Mouse (Mus musculus) neutrophil, adult 83 days (primary cell): ENCODE measurements around the gene Mpeg1. TPM values are rescaled to one million over a fixed set of nuclear protein-coding genes. Genes with fewer than 3 reads are reported as not detected.

Experiments
- total RNA-seq, 2 experiments: library from RNA; stranded (reverse); gene quantifications; one replicate each; pipeline ENCODE4 v1.2.4; 2023

The Mpeg1 gene
- total RNA-seq, result 100 to 1,000 TPM; 738 to 792 TPM

DNA sequence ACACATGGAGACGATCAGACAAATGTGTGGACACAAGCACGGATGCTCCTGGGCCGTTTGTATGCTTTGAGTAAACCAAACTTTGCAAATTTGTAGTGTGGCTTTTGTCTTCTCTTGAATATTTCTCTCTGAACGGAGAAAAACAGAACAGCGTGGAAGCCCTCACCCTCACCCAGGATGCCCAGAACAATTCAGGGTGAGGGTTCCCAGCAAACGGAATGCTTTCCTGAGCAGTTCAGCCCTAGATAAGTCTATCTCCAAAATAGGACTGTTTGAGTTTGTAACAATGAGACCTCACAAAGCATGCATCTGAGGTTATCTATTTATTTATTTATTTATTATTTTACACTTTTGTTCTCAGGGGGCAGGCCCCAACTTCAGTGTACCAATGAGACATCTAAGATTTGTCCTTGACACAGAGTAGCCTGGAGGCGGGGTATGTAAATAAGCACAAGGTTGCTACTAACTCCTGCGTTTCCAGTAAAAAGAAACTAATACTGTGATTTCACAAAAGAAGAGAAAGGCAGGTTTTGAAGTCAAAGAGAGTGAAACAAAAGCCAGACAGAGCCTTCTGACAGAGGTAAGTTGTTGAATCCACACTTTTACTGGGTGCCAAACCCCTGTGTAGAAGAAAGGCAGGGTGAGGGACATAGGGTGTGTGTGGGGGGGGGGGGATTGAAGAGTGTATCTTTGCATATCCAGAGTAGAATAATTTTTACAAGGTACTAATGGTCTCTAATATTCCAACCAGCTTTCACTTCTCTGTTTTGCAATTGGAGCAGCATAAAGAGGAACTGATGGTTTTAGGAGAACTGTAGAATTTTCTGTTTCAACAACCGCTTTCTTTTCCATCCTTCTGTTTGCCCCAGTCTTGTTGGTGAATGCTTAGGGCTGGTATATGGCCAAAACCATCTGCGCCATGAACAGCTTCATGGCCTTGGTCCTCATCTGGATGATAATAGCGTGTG lies at the start of gene Mpeg1:
Gene Mpeg1 (plus strand): TSS at position 498 of the 968 bp plus-strand sequence.

DNA sequence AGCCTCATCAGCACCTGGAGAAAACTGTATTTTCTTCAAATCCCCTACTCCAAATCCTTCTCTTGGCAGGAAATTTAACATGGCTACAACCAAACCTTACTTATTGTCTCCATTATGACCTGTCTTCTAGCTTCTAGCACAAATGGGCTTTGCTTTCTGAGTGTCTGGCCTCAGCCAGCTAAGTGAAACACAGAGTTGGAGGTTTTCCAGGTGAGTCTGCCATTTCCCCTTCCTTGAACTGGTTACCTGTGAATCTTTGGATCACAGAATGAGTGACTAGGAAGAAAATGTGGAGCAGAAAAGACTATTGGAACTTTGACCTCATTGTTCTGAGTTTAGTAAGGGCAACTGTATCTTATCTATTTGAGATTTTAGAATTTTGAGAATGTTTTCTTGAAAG lies 43.2 kb upstream of the Mpeg1 start, which contains the start of gene Olfr1441:
Gene Olfr1441 (plus strand): TSS at position 73 of the 400 bp plus-strand sequence.

DNA sequence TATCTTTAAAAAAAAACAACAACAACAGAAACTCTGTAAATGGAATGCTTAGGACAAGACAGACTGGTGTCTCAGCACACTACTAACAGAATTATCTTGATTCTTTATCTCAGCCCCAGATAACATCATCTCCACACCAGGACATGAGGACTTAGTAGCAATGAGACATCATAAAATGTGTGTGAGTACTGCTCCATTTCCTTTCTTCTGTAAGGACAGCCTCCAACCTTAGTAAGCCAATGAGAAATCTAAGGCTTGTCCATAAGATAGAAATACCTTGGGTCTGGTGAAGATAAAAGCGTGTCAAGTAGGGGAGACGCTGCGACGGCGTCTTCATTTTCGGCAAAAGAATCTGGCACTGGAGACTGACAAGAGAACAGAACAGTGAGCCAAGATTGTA lies 33.0 kb upstream of the Mpeg1 start, which contains the start of gene Pfpl:
Gene Pfpl (plus strand): TSS at position 301 of the 400 bp plus-strand sequence.

DNA sequence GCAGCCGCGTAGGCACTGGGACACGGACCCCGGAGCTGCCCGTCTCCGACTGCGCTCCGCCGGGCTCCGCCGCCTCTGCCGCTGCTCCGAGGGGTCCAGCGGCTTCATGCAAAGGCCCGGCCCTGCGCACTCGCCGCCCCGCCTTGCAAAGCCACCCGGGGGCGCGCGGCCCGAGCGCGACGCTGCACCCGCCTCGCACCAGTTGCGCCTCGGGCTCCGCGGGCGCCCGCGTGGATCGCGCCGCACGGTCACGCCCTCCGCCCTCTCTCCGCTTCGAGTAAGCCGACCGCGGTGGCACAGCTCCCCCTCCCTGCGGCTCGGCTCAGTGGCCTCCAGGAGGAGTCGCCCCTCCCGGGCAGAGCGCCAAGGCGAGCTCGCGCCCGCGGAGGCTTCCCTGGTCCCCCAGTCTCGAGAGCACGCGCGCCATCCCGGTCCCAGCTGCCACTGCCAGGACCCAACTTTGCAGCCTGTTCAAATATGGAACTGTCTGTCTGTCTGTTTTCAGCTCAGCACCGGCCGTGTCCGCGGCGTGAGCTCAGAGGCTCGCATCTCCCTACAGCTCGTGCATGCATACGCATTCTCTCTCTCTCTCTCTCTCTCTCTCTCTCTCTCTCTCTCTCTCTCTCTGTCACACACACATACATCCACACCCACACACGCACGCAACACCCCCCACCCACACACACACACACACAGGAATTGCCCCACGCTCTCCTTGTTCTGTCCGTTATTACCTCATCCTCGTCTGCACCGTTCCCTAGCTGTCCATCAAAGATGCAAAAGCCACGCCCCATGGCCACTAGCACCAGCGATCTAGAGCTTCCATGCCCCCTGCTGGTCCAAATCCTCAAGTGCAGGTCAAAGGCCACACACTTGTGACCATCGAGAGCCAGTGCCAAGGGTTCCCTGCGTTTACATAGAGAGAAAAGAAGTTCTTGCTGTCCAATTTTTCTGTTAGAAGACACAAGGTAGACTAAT lies 41.1 kb downstream of the Mpeg1 start, which contains the start of gene Dtx4:
Gene Dtx4 (minus strand): TSS at position 85 of the 978 bp plus-strand sequence.

Other genes with a start within 250 kb of the Mpeg1 start
- not detected for gene Olfr1432, start 228.2 kb upstream of the Mpeg1 start, total RNA-seq
- gene Olfr262, start 219.1 kb upstream of the Mpeg1 start, total RNA-seq, result not detected
- gene Olfr235, start 199.7 kb upstream of the Mpeg1 start, total RNA-seq, result not detected
- gene Olfr1434, start 180.9 kb upstream of the Mpeg1 start, total RNA-seq, result not detected
- not detected for gene Olfr1436, start 161.6 kb upstream of the Mpeg1 start, total RNA-seq
- gene Olfr1437, start 135.7 kb upstream of the Mpeg1 start, total RNA-seq, result not detected
- gene Olfr1438-ps1, start 124.9 kb upstream of the Mpeg1 start, total RNA-seq, result not detected
- not detected for gene Olfr1440, start 73.5 kb upstream of the Mpeg1 start, total RNA-seq
- gene Olfr1441, start 43.3 kb upstream of the Mpeg1 start, total RNA-seq, result not detected
- not detected for gene Pfpl, start 32.9 kb upstream of the Mpeg1 start, total RNA-seq
- gene Dtx4, start 40.7 kb downstream of the Mpeg1 start, total RNA-seq, result 10 to 100 TPM; 17.8 to 20.2 TPM
- gene Fam111a, start 85.0 kb downstream of the Mpeg1 start, total RNA-seq, result 100 to 1,000 TPM; 141 to 162 TPM
- not detected for gene Gm4952, start 139.2 kb downstream of the Mpeg1 start, total RNA-seq
- not detected for gene Glyat, start 172.5 kb downstream of the Mpeg1 start, total RNA-seq
- not detected for gene Olfr1442, start 209.7 kb downstream of the Mpeg1 start, total RNA-seq
- not detected for gene Olfr1443, start 217.3 kb downstream of the Mpeg1 start, total RNA-seq
- not detected for gene Keg1, start 235.0 kb downstream of the Mpeg1 start, total RNA-seq